Mouse (Mus musculus): ENCODE measurements around the gene Nmt1.

GRCm38 (mm10) chr11:103000111-103000510, 27.9 kb upstream of the Nmt1 start:
- TF ChIP-seq CTCF (conservative IDR thresholded peaks at IDR 0.05; ENCODE audit: low read length): no peak
- TF ChIP-seq NANOG (IDR thresholded peaks at IDR 0.05; ENCODE audit: borderline replicate concordance, low read length): no peak
- TF ChIP-seq POU5F1 (IDR thresholded peaks at IDR 0.05; ENCODE audit: borderline replicate concordance, low read length): no peak

All from E14TG2a.4 (cell line).